Mouse (Mus musculus) adrenal gland, adult 2 months (tissue): ENCODE measurements around the gene Cd200. TPM values are rescaled to one million over a fixed set of nuclear protein-coding genes. Genes with fewer than 3 reads are reported as not detected.

Experiments
- DNase-seq: peaks from one replicate; pipeline ENCODE4 v3.0.0; 2021
- polyA plus RNA-seq: library from polyadenylated mRNA; depleted of rRNA; stranded (reverse); fragments of >200 nt; gene quantifications from 2 replicates; pipeline ENCODE4 v1.2.3, GENCODE M21; 2012; rRNA removed
- total RNA-seq, 2 experiments: library from RNA; stranded (reverse); gene quantifications; 2 replicates each; pipeline ENCODE4 v1.2.3; 2021

Cd200 gene
- total and polyA plus RNA-seq, 3 experiments = 27.2 to 67.3 (median 39.9) TPM

DNA sequence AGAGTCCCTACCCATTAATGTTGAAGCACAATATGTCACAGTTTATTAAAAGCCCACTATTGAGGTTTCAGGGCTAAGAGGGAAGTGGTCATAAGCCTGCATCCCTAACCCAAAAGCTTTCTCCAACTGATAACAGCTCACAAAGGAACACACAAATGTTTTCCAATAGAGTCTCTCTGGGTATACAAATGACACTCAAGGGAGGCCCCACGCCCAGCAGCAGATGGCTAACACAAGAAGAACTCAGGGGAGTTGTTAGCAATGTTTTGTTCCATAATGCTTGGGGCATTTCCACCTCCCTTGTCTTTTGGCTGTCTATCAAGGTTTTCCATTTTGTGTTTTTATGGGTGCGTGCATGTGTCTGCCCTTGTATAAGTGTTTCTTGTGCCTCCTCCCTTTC is 64.0 kb downstream of the Cd200 start:
- no peak for DNase-seq

DNA sequence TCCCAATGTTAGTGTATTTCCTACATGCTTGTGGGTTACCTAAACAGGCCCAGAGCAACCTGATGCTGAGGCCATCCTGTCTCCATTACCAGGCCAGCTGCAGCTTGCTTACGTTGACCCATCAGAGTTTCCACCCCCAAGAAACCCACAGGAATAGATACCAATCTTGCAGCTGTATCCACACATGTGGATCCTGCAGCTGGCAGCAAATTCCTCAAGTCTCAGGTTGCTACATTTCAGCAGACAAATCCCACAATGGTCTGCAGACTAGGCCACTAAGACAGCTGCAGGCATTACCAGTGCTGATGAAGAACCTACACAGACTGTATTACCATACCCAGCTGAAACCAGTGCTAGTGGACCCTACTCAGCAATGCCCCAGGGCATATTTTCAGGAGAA is 72.4 kb downstream of the Cd200 start:
- no peak for DNase-seq

GRCm38 (mm10) chr16:45334891-45335290 is 74.0 kb downstream of the Cd200 start:
- no peak for DNase-seq

DNA sequence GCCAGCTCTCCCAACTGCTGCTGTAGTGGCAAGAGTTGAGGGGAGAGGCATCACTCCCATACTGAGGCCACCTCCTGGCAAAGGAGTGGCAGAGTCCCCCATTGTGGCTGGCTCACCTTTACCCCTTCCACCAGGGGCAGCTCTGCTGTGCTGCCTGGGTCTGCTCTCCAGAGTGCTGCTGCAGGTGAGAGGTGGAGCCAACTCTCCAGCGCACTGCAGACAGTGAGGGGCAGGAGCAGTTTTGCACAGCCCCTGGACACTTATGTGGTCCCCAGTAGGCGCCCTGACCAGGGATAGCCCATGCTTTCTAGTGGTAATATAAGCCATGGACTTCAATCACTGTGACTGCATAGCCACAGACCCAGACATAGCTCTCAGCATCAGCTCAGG is 74.5 kb downstream of the Cd200 start:
- DNase-seq = no peak

GRCm38 (mm10) chr16:45333678-45334375 is 75.0 kb downstream of the Cd200 start:
- DNase-seq = no peak

DNA sequence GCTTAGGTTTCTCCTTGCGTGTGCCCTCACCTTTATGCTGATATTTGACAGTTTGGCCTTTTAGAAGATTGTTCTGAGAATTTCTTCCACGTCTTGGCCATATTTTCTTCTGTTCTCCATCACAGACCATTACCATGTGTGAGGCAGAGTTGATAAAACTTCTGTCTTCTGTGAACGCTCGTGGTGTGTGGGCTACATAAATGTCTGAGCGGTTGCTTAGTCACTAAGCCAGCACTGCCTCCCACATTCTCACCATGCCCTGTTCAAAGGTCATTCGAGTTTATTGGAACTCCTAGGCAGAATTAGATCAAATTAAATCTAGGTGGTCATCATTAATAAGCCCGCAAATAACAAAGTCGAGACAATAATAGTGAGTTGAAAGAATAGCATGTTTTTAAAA is 76.3 kb downstream of the Cd200 start:
- no peak for DNase-seq

Other genes with a start within 250 kb of the Cd200 start
- gene Btla, start 184.7 kb downstream of the Cd200 start, total RNA-seq = under 1 TPM; 0.40 to 0.48 TPM
- 0.03 TPM in 1 of 2 replicates, not detected in the other for gene Btla, start 184.7 kb downstream of the Cd200 start, polyA plus RNA-seq
- gene Gm609, start 83.9 kb upstream of the Cd200 start, total RNA-seq = under 1 TPM in 1 of 2 experiments, not detected in 1; 0.14 TPM
- gene Gm609, start 83.9 kb upstream of the Cd200 start, polyA plus RNA-seq = not detected in 2 replicates
- not detected for gene Gm17783, start 123.0 kb upstream of the Cd200 start, total RNA-seq
- not detected in 2 replicates for gene Gm17783, start 123.0 kb upstream of the Cd200 start, polyA plus RNA-seq
- gene Slc9c1, start 126.3 kb upstream of the Cd200 start, total RNA-seq = not detected
- not detected in 2 replicates for gene Slc9c1, start 126.3 kb upstream of the Cd200 start, polyA plus RNA-seq
- under 1 TPM; 0.09 to 0.52 TPM for gene Gcsam, start 201.3 kb upstream of the Cd200 start, total RNA-seq
- not detected in 2 replicates for gene Gcsam, start 201.3 kb upstream of the Cd200 start, polyA plus RNA-seq
- gene BC016579, start 245.0 kb upstream of the Cd200 start, total RNA-seq = under 1 TPM; 0.14 to 0.26 TPM
- not detected in 2 replicates for gene BC016579, start 245.0 kb upstream of the Cd200 start, polyA plus RNA-seq